Mouse (Mus musculus) intestine, postnatal 0 days (tissue): ENCODE measurements at regions not wholly inside any gene's neighbourhood (a gene's known extent, or its start where the extent isn't known, plus 50 kb on each side); places are given as distances from the start of the nearest gene placed in this dataset.

Source experiments
- ATAC-seq: fragments of 200-750 bp; cut with Nextera tagmentation; 2 replicates; pipeline ENCODE4 v1.8.0; 2017; ENCODE audit warnings: mild to moderate bottlenecking, moderate TSS enrichment, moderate library complexity
- H3K27ac ChIP-seq: fragments of 300-500 bp; sonication (generic); 2 replicates; pipeline ENCODE4 v1.5.1; 2014; ENCODE audit warnings: mild to moderate bottlenecking, low read depth, low read length, moderate library complexity
- H3K27me3 ChIP-seq: fragments of 300-500 bp; sonication (generic); replicated peaks from 2 replicates; pipeline ENCODE4 v1.6.1; 2014; ENCODE audit warnings: low read length, mixed read lengths; ENCODE audit not compliant: control insufficient read depth, insufficient read depth
- H3K36me3 ChIP-seq: fragments of 300-500 bp; sonication (generic); 2 replicates; pipeline ENCODE4 v1.6.1; 2014; ENCODE audit warnings: mild to moderate bottlenecking, moderate library complexity; ENCODE audit not compliant: control insufficient read depth, insufficient read depth
- H3K4me1 ChIP-seq: fragments of 300-500 bp; sonication (generic); replicated peaks from 2 replicates; pipeline ENCODE4 v1.6.1; 2014; ENCODE audit warnings: antibody characterized with exemption, low read length, mixed read lengths; ENCODE audit not compliant: control insufficient read depth, insufficient read depth
- H3K4me2 ChIP-seq: fragments of 300-500 bp; sonication (generic); replicated peaks from 2 replicates; pipeline ENCODE4 v1.6.1; 2014; ENCODE audit warnings: low read depth, mild to moderate bottlenecking, moderate library complexity
- H3K4me3 ChIP-seq: fragments of 300-500 bp; sonication (generic); 2 replicates; pipeline ENCODE4 v1.5.1; 2014; ENCODE audit warnings: low read depth, low read length
- H3K9ac ChIP-seq: fragments of 300-500 bp; sonication (generic); 2 replicates; pipeline ENCODE4 v1.6.1; 2014; ENCODE audit warnings: mild to moderate bottlenecking, low read depth, low read length
- H3K9me3 ChIP-seq: fragments of 300-500 bp; sonication (generic); 2 replicates; pipeline ENCODE4 v1.6.1; 2016; ENCODE audit warnings: mixed run types; ENCODE audit not compliant: control insufficient read depth
- CTCF ChIP-seq: sonication (generic); IDR thresholded peaks from 2 replicates; pipeline ENCODE4 v1.5.1; 2016; ENCODE audit warnings: low read depth, mild to moderate bottlenecking, control low read depth, antibody characterized with exemption, moderate library complexity
- WGBS: fragments of 180-500 bp; shearing (Covaris S2); extraction: QIAGEN DNeasy Blood & Tissue Kit; methylation state at CpG from one replicate; pipeline ENCODE4 v1.1.7; 2014; 5-methylcytosine and 5-hydroxymethylcytosine counted together

GRCm38 (mm10) chr10:42096924-42097323 lies 78.7 kb upstream of the Armc2 start:
- Histone ChIP-seq H3K9me3 (no peaks in the 10 kb centered on the region), H3K36me3 (no peaks in the 10 kb centered on the region), H3K4me3 (no peak overlapping the region), H3K4me1 (no peaks in the 10 kb centered on the region), H3K4me2 (no peak overlapping the region), H3K27me3 (no peaks in the 10 kb centered on the region), H3K27ac (no peak overlapping the region), H3K9ac (no peak overlapping the region)
- TF ChIP-seq CTCF: no peak
- WGBS: 84% methylated on average over 6 of the region's 6 CpGs
- no peak for ATAC-seq

- no peak for ATAC-seq
- no peaks in the 10 kb centered on the region for H3K9me3 ChIP-seq
- WGBS: 92% methylated on average over 10 of the region's 10 CpGs
- TF ChIP-seq CTCF: no peak
- H3K4me1 ChIP-seq: no peaks in the 10 kb centered on the region
- no peak overlapping the region for H3K4me2 ChIP-seq
- no peak overlapping the region for H3K27ac ChIP-seq
- H3K36me3 ChIP-seq: no peaks in the 10 kb centered on the region
- no peak overlapping the region for H3K4me3 ChIP-seq
- no peak overlapping the region for H3K9ac ChIP-seq
- no peaks in the 10 kb centered on the region for H3K27me3 ChIP-seq
Measured at GRCm38 (mm10) chr10:42095986-42096385, 77.7 kb upstream of the Armc2 start.

DNA sequence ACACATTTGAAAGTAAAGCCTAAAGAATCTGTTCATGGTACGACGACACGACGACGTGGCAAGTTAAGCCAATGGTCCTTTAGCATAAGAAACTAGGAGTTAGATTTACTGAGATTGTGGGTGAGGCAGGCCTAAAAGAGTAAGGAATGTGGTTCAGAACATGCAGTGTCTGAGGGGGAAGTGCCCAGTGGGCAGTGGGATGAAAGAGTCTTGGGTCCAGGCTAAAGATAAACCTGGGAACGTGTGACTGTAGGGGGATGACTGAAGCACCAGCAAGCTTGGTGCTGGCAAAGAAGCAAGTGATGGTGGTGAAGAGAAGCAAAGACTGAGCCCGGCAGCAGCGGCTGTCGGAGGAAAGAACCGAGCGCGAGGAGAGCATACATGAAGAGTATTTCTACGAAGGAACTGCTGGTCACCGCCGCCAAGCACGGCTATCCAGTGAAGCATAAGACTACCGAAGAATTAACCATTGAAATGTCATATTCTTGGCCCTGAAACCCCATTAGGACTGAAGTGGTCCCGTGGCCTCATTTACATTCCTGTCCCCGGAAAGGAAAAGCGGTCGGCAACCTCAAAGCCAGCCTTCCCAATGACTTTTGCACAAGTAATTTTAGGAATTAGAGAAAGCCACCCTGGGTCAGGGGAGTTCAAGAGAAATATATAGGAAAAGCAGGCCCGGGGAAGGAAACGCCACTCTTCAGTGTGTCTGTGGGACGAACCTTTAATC lies 76.2 kb upstream of the Armc2 start:
- Histone ChIP-seq H3K9me3 (no peaks in the 10 kb centered on the region), H3K4me1 (0 out of 2 replicates have a peak, but pooled peaks cover 6% of the 10 kb centered on the region), H3K27me3 (no peaks in the 10 kb centered on the region), H3K36me3 (no peaks in the 10 kb centered on the region), H3K4me2 (no peak overlapping the region), H3K4me3 (no peak overlapping the region), H3K9ac (no peak overlapping the region), H3K27ac (no peak overlapping the region)
- 86% methylated on average over 24 of the region's 24 CpGs for whole genome bisulfite sequencing
- TF ChIP-seq CTCF: no peak
- no peak for ATAC-seq

DNA sequence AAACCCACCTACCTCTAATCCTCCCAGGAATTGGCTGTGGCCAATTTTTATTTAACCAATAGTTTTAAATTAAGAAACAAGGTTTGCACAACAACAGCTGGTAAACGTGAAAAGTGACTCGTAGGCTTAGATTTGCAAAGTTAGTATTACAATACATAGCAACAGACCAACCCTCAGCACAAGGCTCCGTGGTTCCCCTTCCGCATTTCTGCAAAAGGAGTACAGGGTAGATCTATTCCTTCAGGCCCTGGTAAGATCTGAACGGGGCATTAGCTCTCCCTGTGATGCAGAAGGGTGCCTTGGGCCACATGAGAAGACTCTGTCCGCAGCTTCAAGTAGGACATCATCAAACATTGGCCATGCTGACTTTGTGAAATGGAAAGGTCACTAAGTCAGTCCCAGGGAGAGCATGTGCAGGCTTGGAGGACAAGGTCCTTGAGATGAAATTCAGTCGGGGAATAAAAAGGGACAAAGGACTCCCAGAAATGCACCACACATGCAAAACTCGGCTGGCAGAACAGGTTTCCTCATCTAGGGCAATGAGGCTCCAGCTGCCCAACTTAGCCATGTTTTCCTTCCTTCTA lies 75.0 kb upstream of the Armc2 start:
- H3K9ac ChIP-seq: no peak overlapping the region
- H3K4me2 ChIP-seq: no peak overlapping the region
- no peaks in the 10 kb centered on the region for H3K27me3 ChIP-seq
- H3K27ac ChIP-seq: no peak overlapping the region
- no peaks in the 10 kb centered on the region for H3K9me3 ChIP-seq
- no peak overlapping the region for H3K4me3 ChIP-seq
- no peak for TF ChIP-seq CTCF
- no peak for ATAC-seq
- WGBS: 75% methylated on average over 8 of the region's 8 CpGs
- no peaks in the 10 kb centered on the region for H3K36me3 ChIP-seq
- 0 out of 2 replicates have a peak, but pooled peaks cover 13% of the 10 kb centered on the region for H3K4me1 ChIP-seq

- 74% methylated on average over 6 of the region's 6 CpGs for WGBS
- Histone ChIP-seq H3K9me3 (no peaks in the 10 kb centered on the region), H3K4me2 (no peak overlapping the region), H3K27ac (no peak overlapping the region), H3K4me1 (0 out of 2 replicates have a peak, but pooled peaks cover 13% of the 10 kb centered on the region), H3K36me3 (no peaks in the 10 kb centered on the region), H3K4me3 (no peak overlapping the region), H3K9ac (no peak overlapping the region), H3K27me3 (no peaks in the 10 kb centered on the region)
- no peak for ATAC-seq
- TF ChIP-seq CTCF: no peak
Measured at GRCm38 (mm10) chr10:42092500-42092899, 74.3 kb upstream of the Armc2 start.

- no peak for TF ChIP-seq CTCF
- H3K27ac ChIP-seq: no peak overlapping the region
Measured at GRCm38 (mm10) chr10:42091546-42092168, 73.4 kb upstream of the Armc2 start.

More at GRCm38 (mm10) chr10:42091546-42092168, 73.4 kb upstream of the Armc2 start:
- Histone ChIP-seq H3K4me2 (no peak overlapping the region), H3K36me3 (no peaks in the 10 kb centered on the region), H3K9me3 (no peaks in the 10 kb centered on the region), H3K9ac (no peak overlapping the region), H3K27me3 (no peaks in the 10 kb centered on the region), H3K4me3 (no peak overlapping the region), H3K4me1 (0 out of 2 replicates have a peak, but pooled peaks cover 13% of the 10 kb centered on the region)
- ATAC-seq: no peak
- WGBS: 73% methylated on average over 11 of the region's 11 CpGs
